ENCODE assay signal across 8 mouse cellular contexts in genomic region chr9:65828016-65828403, GRCm38 (mm10). TPM values are rescaled to one million over a fixed set of nuclear protein-coding genes. Genes with fewer than 3 reads are reported as not detected.
DNase-seq lines count a peak whose midpoint lies in the region; ATAC-seq and TF ChIP-seq lines count a peak whose summit lies in the region.

No protein-coding gene starts in this region.

- TF ChIP-seq CTCF in left cerebral cortex, adult 2 months (IDR thresholded peaks at IDR 0.05) = no peak

- intact Hi-C loops in left cerebral cortex, adult 2 months (cut with DNase I) = loop anchor here (5.0 kb wide), 2 partner anchors 36 to 131 kb away; no protein-coding TSS in a partner anchor

- no peaks in the 10 kb centered on the region for H3K36me3 ChIP-seq in embryonic facial prominence, embryonic 11.5 days (replicated peaks; ENCODE audit: control insufficient read depth, insufficient read depth, low read depth, low read length)
- no peaks in the 10 kb centered on the region for H3K36me3 ChIP-seq in hindbrain, embryonic 15.5 days
- H3K36me3 ChIP-seq in midbrain, embryonic 16.5 days (ENCODE audit: control insufficient read depth, insufficient read depth, low read length) = no peaks in the 10 kb centered on the region

- peaks cover 7% of the 10 kb centered on the region; the same call in 1 of the 2 replicates for H3K4me1 ChIP-seq in embryonic facial prominence, embryonic 11.5 days (ENCODE audit: control insufficient read depth, insufficient read depth, low read length)
- H3K4me1 ChIP-seq in hindbrain, embryonic 15.5 days (replicated peaks) = peaks cover 50% of the 10 kb centered on the region
- peaks cover 33% of the 10 kb centered on the region for H3K4me1 ChIP-seq in midbrain, embryonic 16.5 days (ENCODE audit: control insufficient read depth, insufficient read depth, low read length)

- peak overlapping the region; percentile 53; the same call in 1 of the 2 replicates for H3K27ac ChIP-seq in left cerebral cortex, adult 2 months
- no peak overlapping the region for H3K27ac ChIP-seq in embryonic facial prominence, embryonic 11.5 days (replicated peaks; ENCODE audit: low read depth, low read length)
- H3K27ac ChIP-seq in hindbrain, embryonic 15.5 days (replicated peaks) = peak overlapping the region; percentile 99
- H3K27ac ChIP-seq in midbrain, embryonic 16.5 days (ENCODE audit: low read length) = peak overlapping the region; percentile 99

- 3% methylated on average over 13 of the region's 13 CpGs for WGBS in embryonic facial prominence, embryonic 11.5 days
- WGBS in hindbrain, embryonic 15.5 days = 2% methylated on average over 13 of the region's 13 CpGs
- 2% methylated on average over 13 of the region's 13 CpGs for WGBS in midbrain, embryonic 16.5 days

- ATAC-seq in embryonic facial prominence, embryonic 11.5 days (replicated peaks; ENCODE audit: insufficient number of reproducible peaks, low FRiP score, low TSS enrichment, low read depth) = no peak
- ATAC-seq in hindbrain, embryonic 15.5 days (ENCODE audit: low FRiP score, low read depth) = no peak
- ATAC-seq in midbrain, embryonic 16.5 days = peak; percentile 7; the same call in 1 of the 2 replicates

- no peaks in the 10 kb centered on the region for H3K9me3 ChIP-seq in embryonic facial prominence, embryonic 11.5 days (replicated peaks; ENCODE audit: control insufficient read depth, low read length)
- H3K9me3 ChIP-seq in hindbrain, embryonic 15.5 days = no peaks in the 10 kb centered on the region
- no peaks in the 10 kb centered on the region for H3K9me3 ChIP-seq in midbrain, embryonic 16.5 days (replicated peaks; ENCODE audit: control insufficient read depth, low read length, poor library complexity, severe bottlenecking)

- no peaks in the 10 kb centered on the region for H3K27me3 ChIP-seq in embryonic facial prominence, embryonic 11.5 days (ENCODE audit: control insufficient read depth, insufficient read depth, low read length)
- no peaks in the 10 kb centered on the region for H3K27me3 ChIP-seq in hindbrain, embryonic 15.5 days
- H3K27me3 ChIP-seq in midbrain, embryonic 16.5 days (ENCODE audit: control insufficient read depth, insufficient read depth, low read depth, low read length) = no peaks in the 10 kb centered on the region

- DNase-seq in left cerebral cortex, adult 2 months (ENCODE audit: extremely low spot score in 1 of 2, low spot score in 2 of 2) = no peak
- no peak for DNase-seq in left cerebral cortex, adult 11 months (ENCODE audit: low spot score)
- DNase-seq in embryonic facial prominence, embryonic 11.5 days (ENCODE audit: low spot score) = no peak
- no peak for DNase-seq in adrenal gland, adult 8-10 months
- no peak for DNase-seq in retina, embryonic 14.5 days (ENCODE audit: low spot score)
- no peak for DNase-seq in kidney, postnatal 25 days

- H3K9ac ChIP-seq in embryonic facial prominence, embryonic 11.5 days (replicated peaks; ENCODE audit: low read length) = peak overlapping the region; percentile 98
- H3K9ac ChIP-seq in hindbrain, embryonic 15.5 days = peak overlapping the region; percentile 96
- peak overlapping the region; percentile 98 for H3K9ac ChIP-seq in midbrain, embryonic 16.5 days (ENCODE audit: low read depth, low read length)

- peak overlapping the region; percentile 51 for H3K4me2 ChIP-seq in embryonic facial prominence, embryonic 11.5 days (ENCODE audit: low read depth, low read length)
- H3K4me2 ChIP-seq in hindbrain, embryonic 15.5 days = peak overlapping the region; percentile 62
- peak overlapping the region; percentile 79 for H3K4me2 ChIP-seq in midbrain, embryonic 16.5 days (ENCODE audit: low read length)

- peak overlapping the region; percentile 92 for H3K4me3 ChIP-seq in left cerebral cortex, adult 2 months
- H3K4me3 ChIP-seq in embryonic facial prominence, embryonic 11.5 days (ENCODE audit: low read depth, low read length) = peak overlapping the region; percentile 89
- peak overlapping the region; percentile 64 for H3K4me3 ChIP-seq in hindbrain, embryonic 15.5 days
- peak overlapping the region; percentile 92 for H3K4me3 ChIP-seq in midbrain, embryonic 16.5 days (ENCODE audit: low read depth, low read length)

RNA-seq across cellular contexts. Expression of gene Zfp609, which starts 0.6 kb away (rescaled TPM):
- 10 to 100 TPM; 48.5 to 49.1 TPM for total RNA-seq in left cerebral cortex, adult 2 months (2021)
- 5.4 and 7.3 TPM in 2 replicates for polyA plus RNA-seq in embryonic facial prominence, embryonic 11.5 days (2014; fragmentation: Nextera tagmentation; extraction: Ambion mirVana)
- polyA plus RNA-seq in hindbrain, embryonic 15.5 days (2015; fragmentation: Nextera tagmentation; extraction: Ambion mirVana) = 7.7 and 8.5 TPM in 2 replicates
- 6.6 and 6.8 TPM in 2 replicates for polyA plus RNA-seq in midbrain, embryonic 16.5 days (2015; fragmentation: Nextera tagmentation; extraction: Ambion mirVana)
- 10 to 100 TPM; 23.8 to 33.5 (median 28.4) TPM for total RNA-seq in adrenal gland, adult 8-10 months (2022)
